Mouse (Mus musculus) lung, adult 10 weeks (tissue): ENCODE results near the gene Synj2bp. TPM values are rescaled to one million over a fixed set of nuclear protein-coding genes. Genes with fewer than 3 reads are reported as not detected.

Experiments
- polyA plus RNA-seq: library from polyadenylated mRNA; stranded (reverse); fragments of 350-450 nt; fragmentation: Illumina TruSeq; extraction: RNeasy Lipid Tissue Mini Kit (QIAGEN cat#74804); gene quantifications from one replicate; pipeline ENCODE4 v1.2.3, GENCODE M21; 2014; ENCODE audit warnings: low read depth, low replicate concordance; ENCODE audit not compliant: insufficient read depth

Gene Synj2bp
- polyA plus RNA-seq, result 24.3 TPM

GRCm38 (mm10) chr12:81532316-81533028 is at the start of gene Synj2bp, which contains the start of gene Gm20498:
Synj2bp (minus strand) TSS chr12:81532911.
Gm20498 (minus strand) TSS chr12:81532905.

GRCm38 (mm10) chr12:81568374-81568773 is 35.7 kb upstream of the Synj2bp start, which contains the start of gene Adam21:
Adam21 (minus strand) TSS chr12:81568474.

GRCm38 (mm10) chr12:81484727-81485191 is 48.0 kb downstream of the Synj2bp start, which contains the start of gene Cox16:
Cox16 (minus strand) TSS chr12:81485127.

Other genes with a start within 250 kb of the Synj2bp start
- gene Slc8a3, start 199.7 kb downstream of the Synj2bp start, polyA plus RNA-seq, result 0.19 TPM
- 0.27 TPM for gene Gm4787, start 153.4 kb downstream of the Synj2bp start, polyA plus RNA-seq
- gene Adam4, start 111.0 kb downstream of the Synj2bp start, polyA plus RNA-seq, result 0.35 TPM
- 125 TPM for gene Cox16, start 47.8 kb downstream of the Synj2bp start, polyA plus RNA-seq
- 8.6 TPM for gene Gm20498, start within 50 bp of the Synj2bp start, polyA plus RNA-seq
- not detected for gene Adam21, start 35.6 kb upstream of the Synj2bp start, polyA plus RNA-seq
- 35.9 TPM for gene Med6, start 62.1 kb upstream of the Synj2bp start, polyA plus RNA-seq
- 12.3 TPM for gene Ttc9, start 98.3 kb upstream of the Synj2bp start, polyA plus RNA-seq
- 1.2 TPM for gene Map3k9, start 248.3 kb upstream of the Synj2bp start, polyA plus RNA-seq